Mouse (Mus musculus): ENCODE data around the gene Vwa5b2.
A peak's percentile ranks its signal among the peaks of the same experiment; 100 is the strongest.

Gene Vwa5b2

DNA sequence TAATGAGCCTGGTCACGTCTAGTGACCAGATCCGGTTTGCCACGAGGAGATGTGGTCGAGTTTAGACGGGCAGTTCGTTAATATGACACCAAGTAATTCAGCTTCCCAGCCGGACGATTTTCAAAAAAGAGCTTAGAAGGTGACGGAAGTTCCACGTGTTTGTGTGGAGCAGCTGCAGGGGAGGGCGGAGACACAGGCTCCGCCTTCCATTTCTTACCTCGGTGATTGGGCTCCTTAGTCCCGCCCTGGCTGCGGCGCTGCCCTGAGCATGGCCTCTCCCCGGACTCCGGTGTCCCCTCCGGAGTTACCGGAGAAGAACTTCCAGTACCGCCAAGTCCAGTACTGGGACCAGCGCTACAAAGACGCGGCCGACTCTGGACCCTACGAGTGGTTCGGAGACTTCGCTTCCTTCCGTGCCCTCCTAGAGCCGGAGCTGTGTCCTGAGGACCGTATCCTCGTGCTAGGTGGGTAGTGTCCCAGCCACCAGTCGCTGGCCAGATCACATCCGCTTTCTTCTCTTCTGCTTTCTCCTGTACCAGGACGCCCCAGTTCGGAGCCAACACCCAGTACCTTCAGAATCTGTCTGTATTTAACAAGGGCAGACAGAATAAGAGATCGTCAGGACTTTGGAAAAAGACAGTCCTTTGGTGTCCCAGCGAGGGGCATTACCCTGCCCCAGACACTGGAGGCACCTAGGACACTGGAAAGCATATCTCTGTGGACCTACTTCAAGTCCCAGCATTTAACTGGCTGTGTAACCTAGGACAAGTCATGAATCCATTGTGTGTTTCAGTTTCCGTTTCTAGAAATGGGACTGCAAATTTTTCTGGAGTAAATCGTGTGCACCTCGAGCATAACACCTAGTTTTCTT lies 22.3 kb downstream of the Vwa5b2 start, which contains the start of the genes Eef1akmt4, Gm49333 and Alg3:
Gene Eef1akmt4 (plus strand): TSS at position 237 of the 871 bp plus-strand sequence.
Gene Gm49333 (plus strand): TSS at position 254 of the 871 bp plus-strand sequence.
Gene Alg3 (minus strand): TSS at position 379 of the 871 bp plus-strand sequence.
- DNase-seq: peak; percentile 82

DNA sequence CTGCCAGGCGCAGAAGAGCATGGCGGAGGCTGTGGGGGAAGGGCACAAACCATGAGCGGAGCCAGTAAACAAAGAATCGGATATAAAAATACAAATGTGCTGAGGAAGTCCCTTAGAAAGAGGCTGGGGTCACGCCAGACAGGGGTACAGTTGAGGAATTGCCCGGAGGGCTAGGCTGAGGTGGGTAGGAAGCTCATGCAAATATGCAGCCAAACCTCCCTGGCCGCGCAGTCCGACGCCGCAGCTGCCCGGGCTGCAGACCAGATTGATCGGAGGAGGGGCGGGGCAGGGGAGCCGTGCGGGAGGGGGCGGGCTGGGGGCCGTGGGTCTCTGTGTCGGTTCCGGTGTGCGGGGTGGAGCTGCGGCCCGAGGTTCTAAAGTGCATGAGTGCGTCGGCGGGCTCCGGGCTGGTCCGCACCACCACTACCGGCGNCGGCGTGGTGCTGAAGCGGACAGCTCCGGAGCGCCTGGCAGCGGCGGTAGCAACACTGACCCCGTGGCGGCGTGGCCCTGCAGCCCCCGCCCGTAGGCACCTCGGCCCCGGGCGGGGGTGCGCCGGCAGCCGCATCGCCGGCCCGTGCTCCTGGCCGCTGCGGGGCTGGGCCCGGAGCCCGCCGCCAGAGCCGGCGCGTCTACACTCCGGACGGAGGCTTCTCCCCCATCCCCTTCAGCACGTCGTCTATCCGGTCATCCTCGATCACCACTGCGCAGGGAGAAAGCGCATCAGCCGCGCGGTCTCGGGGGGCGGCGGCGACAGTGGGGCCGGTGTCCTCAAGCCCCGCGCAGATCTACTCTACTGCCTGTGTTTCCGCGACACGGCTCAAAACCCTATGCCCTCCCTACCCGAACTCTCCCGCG lies 30.5 kb downstream of the Vwa5b2 start:
- DNase-seq: peak; percentile 26

DNA sequence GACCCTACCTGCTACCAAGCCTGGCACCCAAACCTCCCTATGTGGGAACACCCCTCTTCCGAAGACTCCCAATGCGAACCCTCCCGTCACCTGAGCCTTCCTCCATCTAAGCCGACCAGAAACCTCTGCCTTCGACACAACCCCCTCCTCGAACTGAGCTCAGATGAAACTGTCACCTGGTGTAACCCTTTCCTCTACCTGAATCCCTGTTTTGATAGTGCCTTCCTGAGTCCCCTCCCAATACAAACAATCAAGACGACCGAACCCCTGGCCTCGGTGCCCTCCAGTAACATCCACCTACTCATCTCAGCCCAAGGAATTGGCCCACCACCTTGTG lies 31.1 kb downstream of the Vwa5b2 start:
- DNase-seq: no peak

DNA sequence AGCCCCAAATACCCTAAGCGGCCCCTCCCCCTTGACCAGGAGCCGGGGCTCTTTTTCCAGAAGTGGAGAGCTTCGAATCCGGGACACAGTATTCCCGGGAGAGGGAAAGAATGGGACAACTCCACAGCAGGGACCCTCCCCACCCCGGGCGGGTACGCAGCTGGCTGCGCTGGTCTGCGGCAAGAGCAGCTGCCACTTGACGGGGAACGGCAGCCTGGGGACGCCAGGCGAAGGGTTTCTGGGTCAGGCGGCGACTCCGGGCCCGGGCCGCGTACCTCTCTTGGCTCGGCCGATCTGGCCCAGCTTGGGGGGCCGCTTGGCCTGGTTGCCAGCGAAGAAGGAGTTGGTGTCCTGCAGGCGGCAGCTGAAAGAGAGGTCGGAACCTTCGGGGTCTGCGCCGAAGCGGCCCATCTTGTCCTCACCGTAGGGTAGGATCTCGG lies 31.5 kb downstream of the Vwa5b2 start:
- no peak for DNase-seq

DNA sequence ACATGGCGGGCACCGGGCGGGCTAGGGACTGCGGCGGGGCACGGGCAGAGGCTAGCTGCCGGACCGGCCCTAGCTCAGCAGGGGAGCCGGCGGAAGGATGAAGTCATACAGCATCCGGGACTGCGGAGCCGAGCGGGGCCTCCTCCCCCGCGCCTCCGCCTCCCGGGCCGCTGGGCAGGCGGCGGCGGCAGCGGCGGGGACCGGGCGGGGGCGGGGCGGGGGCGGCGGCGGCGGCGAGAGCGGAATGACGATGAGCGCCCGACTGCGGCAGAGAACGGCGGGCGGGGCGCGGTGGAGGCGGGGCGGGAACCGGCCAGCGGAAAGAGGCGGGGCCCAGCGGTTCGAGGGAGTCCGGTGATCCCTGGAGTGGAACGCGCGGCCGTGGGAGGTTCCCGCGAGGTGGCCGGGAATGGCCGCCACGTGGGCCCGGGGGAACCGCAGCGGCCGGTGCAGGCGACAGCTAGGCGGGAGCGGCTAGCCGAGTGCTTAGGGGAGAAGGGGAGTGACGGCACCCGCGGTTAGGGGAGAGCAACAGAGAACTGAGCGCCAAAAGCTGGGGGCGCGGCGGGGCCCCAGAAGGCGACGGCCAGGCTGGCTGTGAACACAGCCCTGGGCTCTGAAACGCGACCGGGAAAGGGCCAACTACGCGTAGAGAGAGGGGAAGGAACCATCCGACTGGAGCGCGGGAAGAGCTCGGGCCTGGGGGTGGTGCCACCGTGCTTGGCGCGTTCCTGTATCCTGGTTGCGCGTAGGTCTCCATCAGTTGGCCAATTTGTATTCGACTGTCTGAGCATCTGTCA lies 32.1 kb downstream of the Vwa5b2 start, which contains the start of gene Camk2n2:
Gene Camk2n2 (minus strand): TSS at position 97 of the 800 bp plus-strand sequence.
- DNase-seq: peak; percentile 67

DNA sequence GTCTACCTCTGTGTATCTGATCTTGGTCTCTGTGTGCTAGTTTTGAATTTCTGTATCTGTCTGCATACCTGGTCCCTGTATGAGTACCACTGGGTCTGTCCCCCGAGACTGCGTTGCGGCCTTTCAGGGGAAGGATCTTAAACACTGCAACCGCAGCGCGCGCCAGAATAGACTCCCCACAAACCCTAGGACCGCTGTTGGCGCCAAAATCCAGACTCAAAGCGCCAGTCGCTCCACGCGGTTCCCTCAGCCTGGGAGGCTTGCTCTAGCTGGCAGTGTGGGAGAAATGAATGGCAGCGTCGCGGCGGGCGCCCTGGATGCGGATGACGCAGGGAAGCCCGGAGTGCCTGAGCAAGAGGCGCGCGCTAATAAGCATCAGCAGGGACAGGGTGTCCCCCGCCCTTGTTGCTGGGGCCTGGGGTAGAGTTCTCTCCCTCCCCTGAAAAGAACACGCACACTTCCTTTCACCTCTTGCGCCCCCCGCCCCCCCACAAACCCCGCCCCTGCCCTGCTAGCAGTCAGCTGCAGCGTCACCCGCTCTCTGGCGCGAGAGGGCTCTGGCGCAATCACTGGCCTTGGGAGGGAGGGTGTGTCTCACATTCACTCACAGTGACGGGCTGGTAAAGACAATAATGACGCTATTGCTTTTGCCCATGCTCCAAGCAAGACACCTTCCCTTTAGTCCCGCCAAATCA lies 32.9 kb downstream of the Vwa5b2 start:
- DNase-seq: peak; percentile 61

DNA sequence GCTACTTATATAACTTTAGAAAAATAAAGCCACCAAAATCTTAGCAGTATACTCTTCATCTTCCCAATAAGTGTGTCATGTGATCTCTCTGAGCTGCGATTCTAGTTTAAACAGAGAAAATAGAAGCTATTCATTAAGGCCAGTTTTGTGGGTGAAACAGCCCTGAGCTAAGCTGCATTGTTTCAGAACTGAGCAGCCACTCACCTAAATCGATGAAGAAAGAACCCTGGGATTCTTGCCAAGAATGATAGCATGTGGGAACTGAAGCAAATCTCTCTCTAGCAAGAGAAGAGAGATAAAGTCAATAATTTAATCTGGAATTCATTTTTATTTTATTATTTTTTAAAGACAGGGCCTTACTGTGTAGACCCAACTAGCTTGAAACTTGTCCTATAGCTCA lies 33.9 kb downstream of the Vwa5b2 start:
- DNase-seq: no peak

DNA sequence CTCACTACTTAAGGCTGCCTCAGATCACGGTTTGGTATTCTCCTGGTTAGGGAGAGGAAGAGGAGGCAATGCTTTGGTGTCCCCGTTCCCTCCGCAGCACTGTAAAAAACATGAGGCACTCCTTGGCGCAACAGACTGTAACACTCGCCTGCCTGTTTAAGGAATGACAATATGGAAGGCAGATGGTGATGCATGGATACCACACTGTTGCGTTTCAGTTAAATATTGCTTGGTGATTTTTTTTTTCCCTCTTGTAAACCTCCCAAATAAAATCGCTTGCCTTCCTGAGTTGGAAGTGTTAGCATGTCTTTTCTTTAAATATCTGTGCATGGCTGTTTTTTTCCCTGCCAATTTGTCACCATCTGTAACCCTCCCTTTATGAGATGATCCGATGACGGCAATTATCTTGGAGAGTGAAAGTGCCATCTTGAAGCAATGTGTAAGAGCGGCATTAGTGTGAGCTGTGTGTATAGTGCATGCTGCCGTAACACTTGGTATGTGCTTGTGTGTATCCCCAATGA lies 39.7 kb downstream of the Vwa5b2 start:
- no peak for DNase-seq

DNA sequence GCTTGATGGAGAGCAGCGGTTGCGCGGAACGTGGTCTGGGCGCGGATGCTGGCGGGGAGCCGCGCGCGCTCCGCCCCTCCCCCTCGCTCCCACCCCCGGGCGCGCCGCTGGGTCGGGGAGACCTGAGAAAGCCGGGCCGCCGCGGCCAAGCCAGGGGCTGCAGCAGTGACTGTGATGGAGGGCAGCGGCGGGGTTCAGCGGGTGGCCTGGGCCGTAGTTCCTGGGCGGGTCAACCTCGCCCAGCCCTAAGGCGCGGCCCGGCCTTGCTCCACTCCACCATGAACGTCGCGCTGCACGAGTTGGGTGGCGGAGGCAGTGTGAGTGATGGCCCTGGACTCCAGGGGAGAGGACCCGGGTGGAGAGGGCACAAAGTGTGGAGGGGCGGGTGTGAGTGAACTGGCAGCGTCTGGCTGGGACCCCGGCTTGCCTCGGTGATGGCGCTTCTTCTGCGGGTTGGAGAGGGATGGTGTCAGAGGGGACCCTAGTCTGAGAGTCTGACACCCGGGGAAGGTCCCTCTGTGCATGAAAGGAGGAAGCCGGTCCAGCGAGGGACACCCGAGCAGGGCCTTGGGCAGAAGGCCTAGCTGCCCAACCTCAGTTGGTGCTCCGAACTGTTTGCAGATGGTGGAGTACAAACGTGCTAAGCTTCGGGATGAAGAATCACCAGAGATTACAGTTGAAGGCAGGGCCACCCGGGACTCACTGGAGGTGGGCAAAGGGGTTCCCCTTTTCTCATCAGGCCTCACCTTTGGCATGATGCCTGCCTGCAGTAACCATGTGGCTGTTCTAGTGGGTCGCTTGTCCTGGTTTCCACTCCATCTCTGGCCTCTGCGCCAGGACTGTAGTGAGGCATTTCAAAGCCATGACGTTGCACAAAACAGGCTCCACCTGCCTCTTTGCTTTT lies 40.7 kb downstream of the Vwa5b2 start, which contains the start of gene Ece2:
Gene Ece2 (plus strand): TSS at position 98 of the 904 bp plus-strand sequence.
- DNase-seq: peak; percentile 4

DNA sequence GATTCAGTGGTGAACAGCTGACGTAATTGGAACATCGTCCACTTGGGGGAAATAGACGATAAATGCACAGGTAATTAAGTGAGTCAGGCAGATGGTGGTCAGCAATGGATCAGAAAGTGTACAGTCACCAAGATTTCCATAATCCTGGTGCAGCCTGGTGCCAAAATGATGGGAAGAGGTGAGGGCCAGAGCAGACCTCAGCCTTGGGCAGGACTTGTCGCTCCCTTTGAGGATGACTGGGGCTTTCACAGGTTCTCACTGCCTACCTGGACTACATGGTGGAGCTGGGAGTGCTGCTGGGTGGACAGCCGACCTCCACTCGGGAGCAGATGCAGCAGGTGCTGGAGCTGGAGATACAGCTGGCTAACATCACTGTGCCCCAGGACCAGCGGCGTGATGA lies 48.1 kb downstream of the Vwa5b2 start:
- no peak for DNase-seq

DNA sequence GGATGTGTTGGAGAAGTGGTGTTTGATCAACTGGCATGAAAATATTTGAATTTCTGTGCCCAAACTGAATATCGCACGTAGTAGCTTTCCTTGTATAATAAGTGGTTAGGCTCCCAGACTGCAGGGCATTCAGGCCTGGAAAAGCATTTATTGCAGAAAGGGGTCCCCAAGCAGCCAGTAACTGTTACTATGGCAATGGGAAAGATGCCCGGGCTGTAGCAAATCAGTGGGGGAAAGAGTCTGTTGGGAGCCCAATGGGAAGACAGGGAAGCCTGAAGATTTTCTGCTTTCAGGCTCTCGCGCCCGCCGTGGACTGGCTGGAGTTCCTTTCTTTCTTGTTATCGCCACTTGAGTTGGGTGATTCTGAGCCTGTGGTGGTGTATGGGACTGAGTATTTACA lies 49.1 kb downstream of the Vwa5b2 start:
- no peak for DNase-seq

DNA sequence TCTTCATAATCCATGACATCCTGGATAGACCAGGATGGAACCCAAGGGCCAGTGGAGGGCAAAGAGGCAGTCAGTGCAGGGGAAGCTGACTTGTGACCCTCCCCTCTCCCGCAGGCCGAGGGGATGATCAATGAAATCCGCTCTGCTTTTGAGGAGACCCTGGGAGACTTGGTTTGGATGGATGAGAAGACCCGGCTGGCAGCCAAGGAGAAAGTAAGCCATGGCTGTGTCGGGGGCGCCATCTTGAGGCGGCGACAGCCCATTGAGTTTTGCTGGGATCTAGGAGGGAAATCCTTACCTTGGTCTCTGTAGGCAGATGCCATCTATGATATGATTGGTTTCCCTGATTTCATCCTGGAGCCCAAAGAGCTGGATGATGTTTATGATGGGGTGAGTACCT lies 52.9 kb downstream of the Vwa5b2 start:
- DNase-seq: peak; percentile 78

DNA sequence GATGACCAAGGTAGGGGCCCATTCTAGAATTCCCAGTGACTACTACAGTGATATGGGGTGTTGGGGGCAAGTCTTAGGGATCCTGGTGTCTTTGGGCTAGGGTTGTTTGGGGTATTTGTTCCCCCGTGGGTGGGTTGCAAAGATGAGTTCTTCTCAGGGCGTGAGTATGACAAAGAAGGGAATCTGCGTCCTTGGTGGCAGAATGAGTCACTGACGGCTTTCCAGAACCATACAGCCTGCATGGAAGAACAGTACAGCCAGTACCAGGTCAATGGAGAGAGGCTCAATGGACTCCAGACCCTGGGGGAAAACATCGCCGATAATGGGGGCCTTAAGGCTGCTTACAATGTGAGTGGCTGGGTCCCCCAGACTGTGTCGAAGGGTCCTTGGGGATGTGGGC lies 54.6 kb downstream of the Vwa5b2 start:
- DNase-seq: no peak

DNA sequence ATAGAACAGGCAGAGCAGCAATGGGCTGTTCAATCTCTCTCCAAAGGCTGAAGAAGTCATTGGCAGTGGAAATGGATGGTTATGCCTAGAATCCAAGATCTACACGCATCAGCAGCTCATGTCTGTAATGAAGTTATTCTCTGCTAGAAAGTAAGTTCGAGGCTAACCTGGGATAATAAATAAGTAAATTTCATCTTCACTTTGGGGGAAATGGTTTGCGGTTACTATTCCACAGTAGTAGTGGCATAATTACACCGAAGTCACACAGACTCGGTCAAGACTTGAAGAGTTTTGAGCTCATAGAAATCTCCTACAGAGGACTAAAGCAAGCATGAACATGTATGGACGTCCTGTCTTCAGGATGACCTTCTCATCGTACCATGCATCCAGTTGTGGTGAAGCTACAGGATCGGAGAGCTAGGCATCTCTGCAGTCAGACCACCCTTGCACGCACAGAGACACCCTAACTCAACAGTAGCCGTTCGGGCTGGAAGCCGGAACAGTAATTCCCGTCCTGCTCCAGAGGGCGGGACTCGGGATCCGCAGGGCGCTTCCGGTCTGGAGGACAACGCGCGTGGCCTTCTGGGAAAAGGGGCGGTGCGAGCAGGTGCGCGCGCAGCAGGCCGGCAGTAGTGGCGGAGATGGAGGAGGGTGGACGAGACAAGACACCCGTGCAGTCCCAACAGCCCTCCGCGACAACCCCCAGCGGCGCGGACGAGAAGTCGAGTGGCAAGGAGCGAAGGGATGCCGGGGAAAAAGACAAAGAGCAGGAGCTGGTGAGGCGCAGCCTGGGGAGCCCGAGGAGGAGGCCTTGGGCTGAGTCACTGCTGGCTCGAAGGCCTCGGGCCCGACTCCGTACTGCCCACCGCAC lies 62.0 kb downstream of the Vwa5b2 start, which contains the start of gene Psmd2:
Gene Psmd2 (plus strand): TSS at position 577 of the 871 bp plus-strand sequence.
- DNase-seq: peak; percentile 98

DNA sequence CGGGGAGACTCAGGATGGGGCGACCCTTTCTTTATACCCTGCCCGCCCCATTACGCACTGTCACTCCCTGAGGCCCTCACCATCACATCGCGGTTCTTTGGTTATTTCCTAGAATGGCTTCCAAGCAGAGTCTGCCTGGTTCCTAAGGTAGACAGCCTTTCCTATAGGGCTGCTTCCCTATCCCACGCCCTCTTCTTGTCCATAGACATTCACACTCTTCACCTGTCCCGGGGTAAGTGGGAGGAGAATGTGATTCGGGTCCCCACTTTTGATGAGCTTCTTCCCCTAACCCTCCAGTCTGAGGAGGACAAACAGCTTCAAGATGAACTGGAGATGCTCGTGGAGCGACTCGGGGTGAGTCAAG lies 62.7 kb downstream of the Vwa5b2 start:
- DNase-seq: no peak

DNA sequence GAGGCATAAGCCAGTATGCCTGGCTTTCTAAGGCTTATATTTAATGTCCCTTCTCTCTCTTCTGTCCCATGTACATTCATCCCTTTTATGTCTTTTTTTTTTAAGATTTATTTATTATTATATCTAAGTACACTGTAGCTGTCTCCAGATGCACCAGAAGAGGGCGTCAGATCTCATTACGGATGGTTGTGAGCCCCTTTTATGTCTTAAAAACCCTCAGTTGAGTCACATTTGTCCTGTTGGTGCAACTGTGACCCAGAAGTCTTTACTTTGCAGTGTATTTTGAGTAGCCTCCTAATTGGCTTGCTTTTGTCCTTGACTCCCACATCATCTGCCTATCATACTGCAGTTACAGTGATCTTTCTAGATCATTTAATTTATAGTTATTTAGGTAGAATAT lies 64.0 kb downstream of the Vwa5b2 start:
- no peak for DNase-seq

Data from lung, postnatal 14 days (tissue).